Mouse (Mus musculus) layer of hippocampus, postnatal 36 days (tissue): ENCODE results near the gene Gm20869. TPM values are rescaled to one million over a fixed set of nuclear protein-coding genes. Genes with fewer than 3 reads are reported as not detected.
"Not testable (repeated sequence)": the region's sequence is repeated elsewhere in the genome, so short reads cannot be mapped to it uniquely, and the experiment has no call there.

ENCODE experiments used
- DNase-seq, 2 experiments: peaks; one replicate each; pipeline ENCODE4 v3.0.0; 2022
- total RNA-seq, 2 experiments: library from RNA; stranded (reverse); gene quantifications; 2 replicates each; pipeline ENCODE4 v1.2.3; 2021

Gm20869 gene
- total RNA-seq: not detected

GRCm38 (mm10) chrY:71469149-71469548 lies at the start of gene Gm20869:
TSS of gene Gm20869 (plus strand) at chrY:71469449.
- DNase-seq: not testable (repeated sequence)

Other genes with a start within 250 kb of the Gm20869 start
- not detected for gene Gm20870, start 222.6 kb downstream of the Gm20869 start, total RNA-seq